Mouse (Mus musculus) midbrain, postnatal 0 days (tissue): ENCODE measurements around the gene Zswim3. TPM values are rescaled to one million over a fixed set of nuclear protein-coding genes. Genes with fewer than 3 reads are reported as not detected.

ENCODE experiments used
- ATAC-seq: fragments of 200-750 bp; cut with Nextera tagmentation; 2 replicates; pipeline ENCODE4 v1.8.0; 2017; ENCODE audit warnings: moderate number of reproducible peaks, mild to moderate bottlenecking, moderate TSS enrichment, moderate library complexity; ENCODE audit not compliant: low FRiP score
- DNase-seq: peaks from one replicate; pipeline ENCODE4 v3.0.0-alpha.2; 2015; ENCODE audit warnings: low spot score
- H3K27ac ChIP-seq: fragments of 300-500 bp; sonication (generic); 2 replicates; pipeline ENCODE4 v1.5.1; 2014; ENCODE audit warnings: low read depth, mild to moderate bottlenecking, low read length, mixed read lengths
- H3K27me3 ChIP-seq: fragments of 300-500 bp; sonication (generic); 2 replicates; pipeline ENCODE4 v1.6.1; 2014; ENCODE audit warnings: low read length, control low read depth, mixed read lengths; ENCODE audit not compliant: insufficient read depth
- H3K36me3 ChIP-seq: fragments of 300-500 bp; sonication (generic); 2 replicates; pipeline ENCODE4 v1.6.1; 2014; ENCODE audit warnings: low read length, control low read depth, mixed read lengths; ENCODE audit not compliant: insufficient read depth
- H3K4me1 ChIP-seq: fragments of 300-500 bp; sonication (generic); 2 replicates; pipeline ENCODE4 v1.6.1; 2014; ENCODE audit warnings: mild to moderate bottlenecking, control low read depth, antibody characterized with exemption, low read length, mixed read lengths; ENCODE audit not compliant: insufficient read depth
- H3K4me2 ChIP-seq: fragments of 300-500 bp; sonication (generic); 2 replicates; pipeline ENCODE4 v1.6.1; 2014; ENCODE audit warnings: low read depth, mild to moderate bottlenecking, low read length, mixed read lengths; ENCODE audit not compliant: poor library complexity, severe bottlenecking
- H3K4me3 ChIP-seq: fragments of 300-500 bp; sonication (generic); 2 replicates; pipeline ENCODE4 v1.5.1; 2014; ENCODE audit warnings: low read depth, mild to moderate bottlenecking, low read length, moderate library complexity
- H3K9ac ChIP-seq: fragments of 300-500 bp; sonication (generic); replicated peaks from 2 replicates; pipeline ENCODE4 v1.6.1; 2014; ENCODE audit warnings: mild to moderate bottlenecking, low read length, moderate library complexity, mixed read lengths; ENCODE audit not compliant: poor library complexity, severe bottlenecking
- H3K9me3 ChIP-seq: fragments of 300-500 bp; sonication (generic); 2 replicates; pipeline ENCODE4 v1.6.1; 2016; ENCODE audit warnings: low read length, control low read depth
- CTCF ChIP-seq: IDR thresholded peaks from 2 replicates; pipeline ENCODE4 v1.5.1; 2016; ENCODE audit warnings: antibody characterized with exemption, mild to moderate bottlenecking
- WGBS: fragments of 180-500 bp; shearing (Covaris S2); extraction: QIAGEN DNeasy Blood & Tissue Kit; methylation state at CpG from one replicate; pipeline ENCODE4 v1.1.7; 2014; 5-methylcytosine and 5-hydroxymethylcytosine counted together
- polyA plus RNA-seq: library from polyadenylated mRNA; unstranded; fragments of >200 nt; fragmentation: Nextera tagmentation; extraction: Ambion mirVana; gene quantifications from 2 replicates; pipeline ENCODE4 v1.2.1, GENCODE M21; 2015
- total RNA-seq: library from RNA; depleted of rRNA; stranded (reverse); fragments of >200 nt; gene quantifications from 2 replicates; pipeline ENCODE4 v1.2.3, GENCODE M21; 2014

The Zswim3 gene
- total and polyA plus RNA-seq, 2 experiments from 2014 or later, result 5.5 to 7.7 TPM

DNA sequence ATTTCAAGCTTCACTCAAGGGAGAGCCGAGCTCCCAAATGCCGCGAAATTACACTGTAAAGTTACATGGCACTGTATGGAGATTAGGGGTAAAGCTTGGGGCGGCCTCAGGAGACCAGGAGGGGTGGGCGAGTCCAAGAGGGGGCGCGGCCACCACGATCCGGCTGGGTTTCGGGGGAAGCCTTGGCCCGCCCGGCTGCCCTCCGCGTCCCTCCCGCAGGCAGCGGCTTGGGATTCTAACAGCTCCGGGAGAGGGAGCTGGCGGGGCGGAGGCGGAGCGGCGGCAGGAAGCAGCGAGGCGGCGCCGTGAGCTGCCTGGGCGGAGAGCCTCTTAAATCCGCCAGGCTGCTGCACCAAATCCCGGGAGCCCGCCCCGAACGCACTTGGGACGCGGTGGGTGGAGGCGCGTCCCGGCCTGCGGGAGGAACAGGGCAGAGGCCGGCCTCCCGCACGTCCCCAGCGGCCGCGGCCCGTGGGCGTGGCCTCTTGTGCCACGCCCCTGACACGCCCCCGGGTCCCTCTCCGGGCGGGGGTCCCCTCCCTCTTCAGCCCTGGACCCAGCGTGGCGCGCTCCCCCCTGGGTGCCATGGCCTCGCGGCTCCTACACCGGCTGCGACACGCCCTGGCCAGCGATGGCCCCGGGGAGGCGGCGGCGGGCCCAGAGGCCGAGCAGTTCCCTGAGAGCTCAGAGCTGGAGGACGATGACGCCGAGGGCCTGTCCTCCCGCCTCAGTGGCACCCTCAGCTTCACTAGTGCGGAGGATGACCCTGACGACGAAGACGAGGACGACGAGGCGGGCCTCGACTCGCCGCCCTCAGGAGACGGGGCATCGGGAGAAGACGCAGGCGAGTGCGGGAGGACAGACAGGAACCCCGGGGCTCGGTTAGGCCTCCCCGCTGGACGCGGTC lies 19.2 kb upstream of the Zswim3 start, which contains the start of gene Snx21:
Gene Snx21, plus strand, starts transcription at position 343 of the 907 bp plus-strand sequence.
- H3K4me3 ChIP-seq, result peak within 1 kb of the TSS; percentile 77
- H3K4me2 ChIP-seq, result peak within 1 kb of the TSS; percentile 90
- peak; percentile 69 for TF ChIP-seq CTCF
- peaks cover under 1% of the 10 kb centered on the region; the same call in 1 of the 2 replicates for H3K36me3 ChIP-seq
- H3K27ac ChIP-seq, result peak within 1 kb of the TSS; percentile 84
- peak; percentile 82 for ATAC-seq
- WGBS, result 2% methylated on average over 75 of the region's 89 CpGs
- H3K9me3 ChIP-seq, result no peaks in the 10 kb centered on the region
- H3K4me1 ChIP-seq, result peaks cover 6% of the 10 kb centered on the region; the same call in 1 of the 2 replicates
- no peaks in the 10 kb centered on the region for H3K27me3 ChIP-seq
- H3K9ac ChIP-seq, result peak within 1 kb of the TSS; percentile 94
- DNase-seq, result peak; percentile 81

DNA sequence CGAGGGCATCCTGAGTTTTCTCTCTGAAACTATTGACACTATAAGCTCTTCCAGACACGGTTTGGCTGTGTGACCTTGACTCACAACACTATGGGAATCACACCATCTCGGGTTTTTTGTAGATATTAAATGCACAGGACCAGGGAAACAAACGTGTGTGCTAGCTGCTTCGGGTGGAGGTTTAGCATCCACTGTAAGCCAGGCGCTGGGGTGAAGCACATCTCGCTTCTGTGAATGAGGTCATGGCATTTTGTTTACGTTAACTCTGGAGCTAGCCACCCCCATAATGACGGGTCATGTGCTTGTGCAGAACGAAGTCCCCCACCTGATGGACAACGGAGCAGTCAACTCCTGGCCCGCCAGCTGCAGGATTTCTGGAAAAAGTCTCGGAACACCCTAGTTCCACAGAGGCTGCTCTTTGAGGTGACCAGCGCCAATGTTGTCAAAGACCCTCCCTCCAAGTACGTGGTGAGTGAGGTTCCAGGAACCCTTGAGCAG lies 18.5 kb upstream of the Zswim3 start:
- Histone ChIP-seq H3K4me1 (peaks cover 6% of the 10 kb centered on the region; the same call in 1 of the 2 replicates), H3K9ac (peak overlapping the region; percentile 94), H3K4me3 (peak overlapping the region; percentile 77), H3K27me3 (no peaks in the 10 kb centered on the region), H3K4me2 (peak overlapping the region; percentile 90), H3K9me3 (no peaks in the 10 kb centered on the region), H3K27ac (peak overlapping the region; percentile 84), H3K36me3 (peaks cover 7% of the 10 kb centered on the region; the same call in 1 of the 2 replicates)
- DNase-seq (peak; percentile 34), ATAC-seq (0 out of 2 replicates have a peak, but pooled peaks have one; percentile 20)
- TF ChIP-seq CTCF, result no peak
- WGBS, result 9% methylated on average over 15 of the region's 15 CpGs

DNA sequence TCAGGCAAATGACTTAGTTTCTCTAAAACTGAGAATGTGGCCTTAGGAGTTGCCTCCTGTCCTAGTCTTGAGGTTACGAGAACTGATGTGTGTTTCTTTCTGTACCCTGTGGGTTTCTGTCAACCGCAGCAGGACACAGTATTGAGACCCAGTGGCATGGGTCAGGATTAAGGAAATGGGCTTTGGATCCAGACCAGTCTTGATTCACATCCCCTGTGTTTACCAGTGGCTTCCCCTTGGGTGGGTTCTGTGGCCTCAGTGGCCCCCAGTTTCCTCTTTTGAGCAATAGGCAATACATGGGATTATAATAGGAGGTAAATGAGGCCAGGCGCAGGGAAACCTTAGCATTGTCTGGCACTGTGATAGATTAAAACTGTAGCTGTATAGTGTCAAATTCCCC lies 17.9 kb upstream of the Zswim3 start:
- DNase-seq (no peak), ATAC-seq (no peak)
- Histone ChIP-seq H3K4me2 (peak overlapping the region; percentile 90), H3K27ac (no peak overlapping the region), H3K9me3 (no peaks in the 10 kb centered on the region), H3K4me3 (peak overlapping the region; percentile 77), H3K27me3 (no peaks in the 10 kb centered on the region), H3K9ac (peak overlapping the region; percentile 94; the same call in 1 of the 2 replicates), H3K36me3 (peaks cover 12% of the 10 kb centered on the region; the same call in 1 of the 2 replicates), H3K4me1 (peaks cover 6% of the 10 kb centered on the region; the same call in 1 of the 2 replicates)
- no peak for TF ChIP-seq CTCF
- WGBS, result 82% methylated on average over 3 of the region's 3 CpGs

DNA sequence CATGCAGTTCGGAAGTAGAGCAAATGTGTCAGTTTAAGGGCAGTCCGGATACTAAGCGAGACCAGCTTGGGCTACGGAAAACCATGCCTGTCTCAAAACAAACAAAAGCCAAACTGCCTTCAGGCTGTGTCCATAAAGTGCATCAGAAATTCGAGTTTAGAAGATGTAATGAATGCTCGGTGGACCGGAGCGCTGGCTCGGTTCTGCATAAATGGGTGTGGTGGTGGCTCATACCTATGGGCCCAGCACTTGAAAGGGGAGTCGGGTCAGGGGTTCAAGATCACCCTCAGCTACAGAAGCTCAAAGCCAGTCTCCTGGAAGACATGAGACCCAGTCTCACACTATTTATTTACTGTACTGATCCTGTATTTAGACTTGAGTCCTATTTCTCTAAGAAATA lies 17.1 kb upstream of the Zswim3 start:
- Histone ChIP-seq H3K9me3 (no peaks in the 10 kb centered on the region), H3K4me3 (no peak overlapping the region), H3K36me3 (peaks cover 20% of the 10 kb centered on the region; the same call in 1 of the 2 replicates), H3K4me1 (peaks cover 6% of the 10 kb centered on the region; the same call in 1 of the 2 replicates), H3K9ac (no peak overlapping the region), H3K27me3 (no peaks in the 10 kb centered on the region), H3K4me2 (no peak overlapping the region; the same call in 1 of the 2 replicates), H3K27ac (no peak overlapping the region)
- TF ChIP-seq CTCF, result no peak
- WGBS, result 79% methylated on average over 10 of the region's 10 CpGs
- DNase-seq (no peak), ATAC-seq (no peak)

DNA sequence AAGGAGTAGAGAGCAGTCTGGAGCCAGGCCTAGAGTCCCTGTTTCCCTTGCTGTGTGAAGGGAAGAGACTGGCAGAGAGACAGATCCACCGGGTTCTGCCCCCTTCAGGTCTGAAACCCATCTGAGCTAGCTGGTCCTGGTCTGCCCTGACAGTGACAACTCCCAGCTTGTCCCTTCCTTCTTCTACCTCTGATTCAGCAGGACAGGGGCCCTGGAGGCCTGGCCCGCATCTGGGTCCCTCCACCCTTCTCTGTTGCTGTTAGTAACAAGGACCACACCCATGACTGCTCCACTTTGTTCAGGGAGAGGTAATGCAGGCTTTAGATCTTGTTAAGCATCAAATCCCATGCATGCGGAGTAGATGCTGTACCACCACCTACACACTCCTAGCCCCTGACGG lies 16.5 kb upstream of the Zswim3 start:
- Histone ChIP-seq H3K27me3 (no peaks in the 10 kb centered on the region), H3K9ac (0 out of 2 replicates have a peak overlapping the region, but pooled peaks have one; percentile 5), H3K4me1 (peaks cover 6% of the 10 kb centered on the region; the same call in 1 of the 2 replicates), H3K9me3 (no peaks in the 10 kb centered on the region), H3K27ac (no peak overlapping the region), H3K36me3 (peaks cover 22% of the 10 kb centered on the region; the same call in 1 of the 2 replicates), H3K4me2 (peak overlapping the region; percentile 9; the same call in 1 of the 2 replicates), H3K4me3 (no peak overlapping the region)
- DNase-seq (no peak), ATAC-seq (no peak)
- TF ChIP-seq CTCF, result no peak
- 70% methylated on average over 4 of the region's 4 CpGs for WGBS
